Mouse (Mus musculus) midbrain, embryonic 12.5 days (tissue): ENCODE data around the gene Rnf44. TPM values are rescaled to one million over a fixed set of nuclear protein-coding genes. Genes with fewer than 3 reads are reported as not detected.
A peak's percentile ranks its signal among the peaks of the same experiment; 100 is the strongest.

ENCODE experiments used
- ATAC-seq: fragments of 200-750 bp; cut with Nextera tagmentation; 2 replicates; pipeline ENCODE4 v1.8.0; 2017; ENCODE audit warnings: low read depth, moderate TSS enrichment, moderate library complexity; ENCODE audit not compliant: low FRiP score
- H3K27ac ChIP-seq: fragments of 300-500 bp; sonication (generic); replicated peaks from 2 replicates; pipeline ENCODE4 v1.5.1; 2016; ENCODE audit warnings: mild to moderate bottlenecking
- H3K27me3 ChIP-seq: fragments of 300-500 bp; sonication (generic); 2 replicates; pipeline ENCODE4 v1.6.1; 2016; ENCODE audit warnings: mild to moderate bottlenecking
- H3K36me3 ChIP-seq: fragments of 300-500 bp; sonication (generic); 2 replicates; pipeline ENCODE4 v1.6.1; 2016
- H3K4me1 ChIP-seq: fragments of 300-500 bp; sonication (generic); 2 replicates; pipeline ENCODE4 v1.6.1; 2016
- H3K4me2 ChIP-seq: fragments of 300-500 bp; sonication (generic); replicated peaks from 2 replicates; pipeline ENCODE4 v1.6.1; 2016; ENCODE audit warnings: mild to moderate bottlenecking, moderate library complexity
- H3K4me3 ChIP-seq: fragments of 300-500 bp; sonication (generic); 2 replicates; pipeline ENCODE4 v1.5.1; 2016; ENCODE audit warnings: mild to moderate bottlenecking
- H3K9ac ChIP-seq: fragments of 300-500 bp; sonication (generic); replicated peaks from 2 replicates; pipeline ENCODE4 v1.6.1; 2016; ENCODE audit warnings: mild to moderate bottlenecking, moderate library complexity
- H3K9me3 ChIP-seq: fragments of 300-500 bp; sonication (generic); 2 replicates; pipeline ENCODE4 v1.6.1; 2016; ENCODE audit warnings: mild to moderate bottlenecking
- WGBS: fragments of 180-500 bp; shearing (Covaris S2); methylation state at CpG from one replicate; pipeline ENCODE4 v1.1.7; 2016; 5-methylcytosine and 5-hydroxymethylcytosine counted together
- polyA plus RNA-seq: library from polyadenylated mRNA; unstranded; fragments of >200 nt; fragmentation: Nextera tagmentation; extraction: Ambion mirVana; gene quantifications from 2 replicates; pipeline ENCODE4 v1.2.1, GENCODE M21; 2016

Rnf44 gene
- polyA plus RNA-seq, 1 experiment from 2014 or later = 110 TPM

- no peak within 1 kb of the TSS for H3K4me2 ChIP-seq
- no peak within 1 kb of the TSS for H3K4me3 ChIP-seq
- H3K27ac ChIP-seq = no peak within 1 kb of the TSS
- ATAC-seq = no peak
- H3K9me3 ChIP-seq = no peaks in the 10 kb centered on the region
- 77% methylated on average over 5 of the region's 5 CpGs for WGBS
- H3K4me1 ChIP-seq = no peaks in the 10 kb centered on the region
- H3K36me3 ChIP-seq = no peaks in the 10 kb centered on the region
- H3K27me3 ChIP-seq = peaks cover 8% of the 10 kb centered on the region
- no peak within 1 kb of the TSS for H3K9ac ChIP-seq
Observed at GRCm38 (mm10) chr13:54701243-54701642, 7.5 kb upstream of the Rnf44 start, which contains the start of gene Cdhr2. TSS of gene Cdhr2 (plus strand) at chr13:54701461.

- ATAC-seq = no peak
- no peak overlapping the region for H3K27ac ChIP-seq
- H3K27me3 ChIP-seq = no peaks in the 10 kb centered on the region; the same call in none of the 2 replicates
- H3K4me3 ChIP-seq = no peak overlapping the region
- no peak overlapping the region for H3K4me2 ChIP-seq
- WGBS = 89% methylated on average over 11 of the region's 11 CpGs
- H3K4me1 ChIP-seq = peaks cover 25% of the 10 kb centered on the region
- no peaks in the 10 kb centered on the region for H3K9me3 ChIP-seq
- H3K36me3 ChIP-seq = no peaks in the 10 kb centered on the region
- H3K9ac ChIP-seq = no peak overlapping the region
Observed at GRCm38 (mm10) chr13:54695479-54696230, 1.9 kb upstream of the Rnf44 start.

- ATAC-seq = peak; percentile 75
- 16% methylated on average over 26 of the region's 26 CpGs for WGBS
- peak overlapping the region; percentile 89 for H3K27ac ChIP-seq
- no peaks in the 10 kb centered on the region for H3K36me3 ChIP-seq
- no peaks in the 10 kb centered on the region; the same call in none of the 2 replicates for H3K27me3 ChIP-seq
- H3K4me3 ChIP-seq = peak overlapping the region; percentile 95
- H3K9ac ChIP-seq = peak overlapping the region; percentile 59
- peak overlapping the region; percentile 48 for H3K4me2 ChIP-seq
- peaks cover 29% of the 10 kb centered on the region for H3K4me1 ChIP-seq
- H3K9me3 ChIP-seq = no peaks in the 10 kb centered on the region
Observed at GRCm38 (mm10) chr13:54694348-54695060, 797 bp upstream of the Rnf44 start.

- peak overlapping the region; percentile 97 for H3K4me2 ChIP-seq
- peak overlapping the region; percentile 95 for H3K4me3 ChIP-seq
- H3K27me3 ChIP-seq = no peaks in the 10 kb centered on the region; the same call in 1 of the 2 replicates
- no peak; the same call in 1 of the 2 replicates for ATAC-seq
- H3K4me1 ChIP-seq = peaks cover 36% of the 10 kb centered on the region
- H3K36me3 ChIP-seq = no peaks in the 10 kb centered on the region
- H3K9ac ChIP-seq = peak overlapping the region; percentile 93
- WGBS = 17% methylated on average over 21 of the region's 21 CpGs
- H3K9me3 ChIP-seq = no peaks in the 10 kb centered on the region
- H3K27ac ChIP-seq = peak overlapping the region; percentile 89
Observed at GRCm38 (mm10) chr13:54692711-54693557, 773 bp downstream of the Rnf44 start.

- H3K4me1 ChIP-seq = peaks cover 36% of the 10 kb centered on the region
- no peaks in the 10 kb centered on the region; the same call in 1 of the 2 replicates for H3K27me3 ChIP-seq
- H3K4me3 ChIP-seq = peak overlapping the region; percentile 95
- peak overlapping the region; percentile 93; the same call in 1 of the 2 replicates for H3K9ac ChIP-seq
- no peak overlapping the region for H3K27ac ChIP-seq
- H3K36me3 ChIP-seq = no peaks in the 10 kb centered on the region
- no peak for ATAC-seq
- peak overlapping the region; percentile 97 for H3K4me2 ChIP-seq
- no peaks in the 10 kb centered on the region for H3K9me3 ChIP-seq
Observed at GRCm38 (mm10) chr13:54691737-54692136, 2.0 kb downstream of the Rnf44 start.

- Histone ChIP-seq H3K27me3 (no peaks in the 10 kb centered on the region), H3K4me1 (peaks cover 46% of the 10 kb centered on the region), H3K36me3 (no peaks in the 10 kb centered on the region), H3K9me3 (no peaks in the 10 kb centered on the region), H3K4me2 (no peak overlapping the region), H3K27ac (no peak overlapping the region), H3K4me3 (no peak overlapping the region), H3K9ac (no peak overlapping the region)
- 99% methylated on average over 8 of the region's 8 CpGs for WGBS
- ATAC-seq = no peak
Observed at GRCm38 (mm10) chr13:54690151-54690740, 3.5 kb downstream of the Rnf44 start.

GRCm38 (mm10) chr13:54687575-54688424 lies 5.9 kb downstream of the Rnf44 start:
- under 1% methylated on average over 74 of the region's 82 CpGs for WGBS
- Histone ChIP-seq H3K27me3 (no peaks in the 10 kb centered on the region), H3K9me3 (no peaks in the 10 kb centered on the region), H3K27ac (peak overlapping the region; percentile 97), H3K36me3 (peaks cover 16% of the 10 kb centered on the region), H3K4me1 (peaks cover 55% of the 10 kb centered on the region), H3K9ac (peak overlapping the region; percentile 97), H3K4me2 (peak overlapping the region; percentile 90), H3K4me3 (peak overlapping the region; percentile 84)
- peak; percentile 87 for ATAC-seq

- peaks cover 23% of the 10 kb centered on the region for H3K36me3 ChIP-seq
- peaks cover 48% of the 10 kb centered on the region for H3K4me1 ChIP-seq
- peak overlapping the region; percentile 84 for H3K4me3 ChIP-seq
- H3K27ac ChIP-seq = peak overlapping the region; percentile 97
- under 1% methylated on average over 35 of the region's 35 CpGs for WGBS
- H3K4me2 ChIP-seq = peak overlapping the region; percentile 90
- peak; percentile 67 for ATAC-seq
- no peaks in the 10 kb centered on the region for H3K9me3 ChIP-seq
- peak overlapping the region; percentile 97 for H3K9ac ChIP-seq
- no peaks in the 10 kb centered on the region for H3K27me3 ChIP-seq
Observed at GRCm38 (mm10) chr13:54687096-54687495, 6.6 kb downstream of the Rnf44 start.

- Histone ChIP-seq H3K27ac (peak overlapping the region; percentile 97), H3K4me1 (peaks cover 41% of the 10 kb centered on the region), H3K9ac (peak overlapping the region; percentile 97), H3K4me2 (peak overlapping the region; percentile 90), H3K27me3 (no peaks in the 10 kb centered on the region), H3K36me3 (peaks cover 30% of the 10 kb centered on the region), H3K4me3 (peak overlapping the region; percentile 84), H3K9me3 (no peaks in the 10 kb centered on the region)
- no peak for ATAC-seq
- WGBS = 7% methylated on average over 19 of the region's 19 CpGs
Observed at GRCm38 (mm10) chr13:54686139-54687053, 7.3 kb downstream of the Rnf44 start.

- Histone ChIP-seq H3K4me1 (peaks cover 30% of the 10 kb centered on the region), H3K9me3 (no peaks in the 10 kb centered on the region), H3K9ac (peak overlapping the region; percentile 97), H3K27ac (no peak overlapping the region), H3K36me3 (peaks cover 42% of the 10 kb centered on the region), H3K4me2 (peak overlapping the region; percentile 90), H3K27me3 (no peaks in the 10 kb centered on the region), H3K4me3 (peak overlapping the region; percentile 84)
- ATAC-seq = no peak
- 43% methylated on average over 2 of the region's 2 CpGs for WGBS
Observed at GRCm38 (mm10) chr13:54685174-54685573, 8.5 kb downstream of the Rnf44 start.
